Mouse (Mus musculus): Measurements from ENCODE around the gene Ina. TPM values are rescaled to one million over a fixed set of nuclear protein-coding genes. Genes with fewer than 3 reads are reported as not detected.

The Ina gene
- polyA plus RNA-seq, 1 experiment from 2014 or later, result 0.37 TPM

- no peaks in the 10 kb centered on the region for H3K36me3 ChIP-seq (ENCODE audit: insufficient read depth)
- no peak overlapping the region for H3K27ac ChIP-seq (ENCODE audit: low read depth)
- no peak overlapping the region for H3K4me3 ChIP-seq (ENCODE audit: low read depth, low read length)
- no peak for DNase-seq
- H3K9ac ChIP-seq, result no peak overlapping the region
- TF ChIP-seq CTCF (IDR thresholded peaks at IDR 0.05; ENCODE audit: low read depth), result no peak
- WGBS, result 73% methylated on average over 6 of the region's 6 CpGs
- no peak overlapping the region for H3K4me2 ChIP-seq
- no peaks in the 10 kb centered on the region for H3K27me3 ChIP-seq (ENCODE audit: insufficient read depth, low read length)
- no peaks in the 10 kb centered on the region for H3K4me1 ChIP-seq (ENCODE audit: insufficient read depth)
- no peak for ATAC-seq (ENCODE audit: insufficient read depth)
- no peaks in the 10 kb centered on the region for H3K9me3 ChIP-seq (ENCODE audit: low read depth, low read length)
Observed at GRCm38 (mm10) chr19:47003742-47004511, 10.6 kb upstream of the Ina start.

GRCm38 (mm10) chr19:47005873-47006272, 8.6 kb upstream of the Ina start:
- H3K36me3 ChIP-seq (ENCODE audit: insufficient read depth), result no peaks in the 10 kb centered on the region

DNA sequence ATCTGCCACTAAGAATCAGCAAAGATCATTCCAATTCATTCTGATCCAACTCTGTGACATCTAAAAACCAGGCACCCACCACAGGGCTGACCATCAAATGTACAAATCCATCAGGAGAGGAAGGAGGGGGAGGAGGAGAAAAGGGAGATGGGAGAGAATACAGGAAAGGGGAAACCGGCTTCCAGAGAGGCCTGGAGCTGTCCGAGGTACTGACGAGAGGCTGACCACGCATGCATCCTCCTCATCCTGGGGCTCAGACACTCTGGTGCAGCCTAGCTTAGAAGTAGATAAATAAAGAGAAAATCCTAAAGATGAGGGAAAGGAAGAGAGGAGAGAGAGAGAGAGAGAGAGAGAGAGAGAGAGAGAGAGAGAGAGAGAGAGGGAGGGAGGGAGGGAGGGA, 8.2 kb upstream of the Ina start:
- Histone ChIP-seq H3K36me3 (ENCODE audit: insufficient read depth) (no peaks in the 10 kb centered on the region), H3K4me3 (ENCODE audit: low read depth, low read length) (no peak overlapping the region), H3K4me1 (ENCODE audit: insufficient read depth) (no peaks in the 10 kb centered on the region), H3K9ac (no peak overlapping the region), H3K27me3 (ENCODE audit: insufficient read depth, low read length) (no peaks in the 10 kb centered on the region), H3K4me2 (no peak overlapping the region), H3K9me3 (ENCODE audit: low read depth, low read length) (no peaks in the 10 kb centered on the region), H3K27ac (ENCODE audit: low read depth) (no peak overlapping the region)
- 0% methylated on average over 4 of the region's 4 CpGs for WGBS
- no peak for ATAC-seq (ENCODE audit: insufficient read depth)
- no peak for TF ChIP-seq CTCF (IDR thresholded peaks at IDR 0.05; ENCODE audit: low read depth)
- peak; percentile 87 for DNase-seq

More at GRCm38 (mm10) chr19:47005873-47006272, 8.6 kb upstream of the Ina start:
- WGBS, result 46% methylated on average over 5 of the region's 5 CpGs
- H3K9me3 ChIP-seq (ENCODE audit: low read depth, low read length), result no peaks in the 10 kb centered on the region
- no peak for DNase-seq
- no peak for TF ChIP-seq CTCF (IDR thresholded peaks at IDR 0.05; ENCODE audit: low read depth)
- no peak overlapping the region for H3K9ac ChIP-seq
- no peak for ATAC-seq (ENCODE audit: insufficient read depth)
- H3K27me3 ChIP-seq (ENCODE audit: insufficient read depth, low read length), result no peaks in the 10 kb centered on the region
- no peak overlapping the region for H3K4me2 ChIP-seq
- no peak overlapping the region for H3K4me3 ChIP-seq (ENCODE audit: low read depth, low read length)
- no peaks in the 10 kb centered on the region for H3K4me1 ChIP-seq (ENCODE audit: insufficient read depth)
- no peak overlapping the region for H3K27ac ChIP-seq (ENCODE audit: low read depth)

DNA sequence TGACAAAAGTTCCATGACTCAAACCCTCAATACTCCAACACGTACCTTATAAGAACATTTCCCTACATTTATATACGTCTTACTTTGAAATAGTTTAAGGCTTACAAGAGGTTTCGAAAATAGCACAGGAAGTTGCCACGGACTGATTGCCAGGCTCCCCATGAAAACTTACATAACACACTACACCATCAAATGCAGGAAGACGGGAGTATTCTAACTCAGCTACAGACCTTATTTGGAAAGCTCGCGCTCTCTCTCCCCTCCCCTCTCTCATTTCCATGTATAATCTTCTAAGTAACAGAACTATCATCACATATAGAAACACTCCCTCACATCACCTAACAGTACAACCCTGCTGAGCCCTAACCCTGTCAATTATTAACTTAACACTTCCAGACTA, 5.1 kb upstream of the Ina start:
- H3K4me2 ChIP-seq, result no peak overlapping the region
- no peaks in the 10 kb centered on the region for H3K36me3 ChIP-seq (ENCODE audit: insufficient read depth)
- ATAC-seq (ENCODE audit: insufficient read depth) (no peak), DNase-seq (no peak)
- no peaks in the 10 kb centered on the region for H3K9me3 ChIP-seq (ENCODE audit: low read depth, low read length)
- no peak overlapping the region for H3K9ac ChIP-seq
- H3K27me3 ChIP-seq (ENCODE audit: insufficient read depth, low read length), result peaks cover 25% of the 10 kb centered on the region
- WGBS, result 81% methylated on average over 7 of the region's 7 CpGs
- no peak for TF ChIP-seq CTCF (IDR thresholded peaks at IDR 0.05; ENCODE audit: low read depth)
- H3K27ac ChIP-seq (ENCODE audit: low read depth), result no peak overlapping the region
- H3K4me3 ChIP-seq (ENCODE audit: low read depth, low read length), result no peak overlapping the region
- H3K4me1 ChIP-seq (ENCODE audit: insufficient read depth), result no peaks in the 10 kb centered on the region

- DNase-seq (no peak), ATAC-seq (ENCODE audit: insufficient read depth) (no peak)
- TF ChIP-seq CTCF (IDR thresholded peaks at IDR 0.05; ENCODE audit: low read depth), result no peak
- Histone ChIP-seq H3K9ac (no peak overlapping the region), H3K36me3 (ENCODE audit: insufficient read depth) (no peaks in the 10 kb centered on the region), H3K9me3 (ENCODE audit: low read depth, low read length) (no peaks in the 10 kb centered on the region), H3K27ac (ENCODE audit: low read depth) (no peak overlapping the region), H3K27me3 (ENCODE audit: insufficient read depth, low read length) (peaks cover 30% of the 10 kb centered on the region), H3K4me2 (no peak overlapping the region), H3K4me3 (ENCODE audit: low read depth, low read length) (no peak overlapping the region), H3K4me1 (ENCODE audit: insufficient read depth) (no peaks in the 10 kb centered on the region)
- WGBS, result 75% methylated on average over 5 of the region's 5 CpGs
Observed at GRCm38 (mm10) chr19:47009943-47010342, 4.6 kb upstream of the Ina start.

DNA sequence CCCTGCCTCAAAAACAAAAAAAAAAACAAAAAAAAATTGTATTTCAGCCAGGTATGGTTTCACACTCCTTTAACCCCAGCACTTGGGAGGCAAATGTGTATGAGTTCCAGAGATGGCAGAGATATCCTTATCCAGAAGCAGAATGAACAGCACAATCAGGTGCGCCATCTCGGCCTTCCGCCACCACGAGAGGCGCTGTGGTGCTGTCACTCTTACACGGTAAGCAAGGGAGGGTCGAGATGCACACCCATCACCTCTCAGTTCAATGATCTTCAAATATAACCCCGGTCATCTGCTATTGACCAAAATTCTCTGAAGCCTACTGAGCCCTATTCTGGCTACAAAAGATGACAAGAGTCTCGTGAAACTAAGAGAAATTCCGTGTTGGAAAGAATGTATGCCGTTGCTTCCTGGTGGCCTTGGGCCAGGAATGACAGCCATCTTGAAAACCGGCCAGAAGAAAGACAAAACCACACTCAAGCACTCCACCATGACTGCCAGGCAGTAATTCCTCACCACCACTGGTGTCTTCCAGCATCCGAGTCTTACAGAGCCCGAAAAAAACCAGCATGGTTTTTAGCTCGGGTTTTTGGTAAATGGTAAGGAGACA, 1.9 kb upstream of the Ina start:
- DNase-seq, result peak; percentile 17
- no peak for TF ChIP-seq CTCF (IDR thresholded peaks at IDR 0.05; ENCODE audit: low read depth)
- peaks cover 44% of the 10 kb centered on the region for H3K27me3 ChIP-seq (ENCODE audit: insufficient read depth, low read length)

DNA sequence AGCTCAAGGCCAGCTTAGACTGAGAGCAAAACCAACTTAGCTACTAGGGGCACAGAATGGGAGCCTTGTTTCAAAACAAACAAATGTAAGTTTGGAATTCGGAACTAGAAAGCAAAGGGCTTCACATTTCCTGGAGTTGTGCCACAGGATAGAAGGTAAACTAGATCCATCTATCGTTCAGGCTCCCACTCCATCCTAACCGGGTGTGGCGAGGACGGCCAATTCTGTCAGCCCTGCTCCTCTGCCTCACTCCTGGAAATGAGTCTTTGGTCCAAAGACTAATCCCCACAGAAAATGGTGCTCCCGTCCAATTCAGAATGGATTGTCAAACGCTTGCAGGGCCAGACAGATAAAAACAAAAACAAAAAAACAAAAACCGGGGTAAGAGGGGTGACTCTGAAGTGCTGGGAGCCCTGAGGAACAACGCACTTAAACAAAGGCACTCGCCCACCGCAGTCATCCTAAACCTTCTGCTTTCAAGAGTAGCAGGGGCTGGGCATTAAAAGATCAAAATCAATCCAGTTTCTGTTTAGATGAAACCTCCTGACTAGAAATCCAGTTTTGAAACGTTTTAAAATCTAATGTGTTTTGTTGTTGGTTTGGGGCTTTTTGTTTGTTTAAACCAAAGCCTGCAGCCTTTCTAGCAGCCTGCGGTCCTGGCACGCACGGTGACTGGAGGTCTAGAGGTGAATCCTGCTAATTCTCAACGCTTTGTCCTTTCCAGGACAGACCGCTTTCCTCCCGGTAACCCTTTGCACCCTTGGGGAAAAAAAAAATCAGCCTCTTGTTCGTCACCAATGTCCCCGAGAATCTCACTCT, 949 bp upstream of the Ina start:
- H3K9ac ChIP-seq, result no peak overlapping the region
- H3K36me3 ChIP-seq (ENCODE audit: insufficient read depth), result no peaks in the 10 kb centered on the region
- H3K4me1 ChIP-seq (ENCODE audit: insufficient read depth), result peaks cover 4% of the 10 kb centered on the region; the same call in 1 of the 2 replicates
- H3K27me3 ChIP-seq (ENCODE audit: insufficient read depth, low read length), result peaks cover 49% of the 10 kb centered on the region
- whole genome bisulfite sequencing, result 10% methylated on average over 20 of the region's 20 CpGs
- TF ChIP-seq CTCF (IDR thresholded peaks at IDR 0.05; ENCODE audit: low read depth), result no peak
- no peaks in the 10 kb centered on the region for H3K9me3 ChIP-seq (ENCODE audit: low read depth, low read length)
- ATAC-seq (ENCODE audit: insufficient read depth) (no peak), DNase-seq (no peak)
- H3K4me3 ChIP-seq (ENCODE audit: low read depth, low read length), result no peak overlapping the region; the same call in 1 of the 2 replicates
- no peak overlapping the region for H3K4me2 ChIP-seq
- H3K27ac ChIP-seq (ENCODE audit: low read depth), result no peak overlapping the region

More for the DNA sequence above, 1.9 kb upstream of the Ina start:
- Histone ChIP-seq H3K4me1 (ENCODE audit: insufficient read depth) (peaks cover 4% of the 10 kb centered on the region; the same call in 1 of the 2 replicates), H3K4me2 (no peak overlapping the region), H3K9ac (no peak overlapping the region), H3K36me3 (ENCODE audit: insufficient read depth) (no peaks in the 10 kb centered on the region), H3K27ac (ENCODE audit: low read depth) (no peak overlapping the region), H3K4me3 (ENCODE audit: low read depth, low read length) (no peak overlapping the region), H3K9me3 (ENCODE audit: low read depth, low read length) (no peaks in the 10 kb centered on the region)
- no peak for ATAC-seq (ENCODE audit: insufficient read depth)
- 81% methylated on average over 15 of the region's 15 CpGs for WGBS
